In the genomic region with DNA sequence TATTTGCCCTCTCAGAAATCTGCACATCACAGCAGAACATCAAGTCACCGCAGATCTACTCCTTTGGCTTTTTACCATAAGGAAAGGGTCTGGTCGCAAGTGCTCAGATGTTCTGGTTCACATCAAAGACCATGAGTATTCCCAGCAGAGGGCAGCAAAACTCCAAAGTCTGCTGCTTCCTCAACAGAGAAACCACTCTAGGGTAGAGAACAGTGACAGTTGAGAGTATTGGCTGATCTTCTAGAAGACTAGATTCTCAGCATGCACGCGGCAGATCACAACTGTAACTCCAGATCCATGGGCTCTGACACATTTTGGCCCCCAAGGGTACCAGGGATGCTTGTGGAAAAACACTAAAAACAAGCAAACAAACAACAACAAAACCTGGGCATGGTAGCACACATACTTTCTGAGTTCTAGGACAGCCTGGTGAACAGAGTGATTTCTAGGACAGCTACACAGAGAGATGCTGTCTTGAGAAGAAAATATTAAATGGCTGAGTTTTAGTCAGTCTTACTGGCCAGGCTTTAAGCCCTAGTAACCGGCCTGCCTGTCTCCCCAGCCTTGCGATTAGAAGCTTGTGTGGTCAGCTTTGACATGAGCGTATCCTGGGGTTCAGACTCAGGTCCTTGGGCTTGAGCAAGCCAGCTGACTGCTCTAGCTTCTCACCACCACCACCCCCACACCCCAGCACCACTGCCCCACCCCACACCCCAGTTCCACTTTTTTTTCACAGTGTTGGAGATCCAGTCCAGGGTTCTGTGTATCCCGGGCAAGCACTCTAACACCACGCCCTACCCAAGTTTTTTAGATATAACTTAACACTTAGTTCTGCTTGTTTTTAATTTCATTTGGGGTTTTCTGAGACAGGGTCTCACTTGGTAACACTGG, we compare ENCODE assay signal across 8 mouse cellular contexts. TPM values are rescaled to one million over a fixed set of nuclear protein-coding genes. Genes with fewer than 3 reads are reported as not detected.
DNase-seq lines count a peak whose midpoint lies in the region; ATAC-seq and TF ChIP-seq lines count a peak whose summit lies in the region.

No protein-coding gene starts in this region.

- peak; percentile 36 for DNase-seq in 3134 (ENCODE audit: extremely low read depth, insufficient read length, low spot score)
- peak; percentile 62 to 68 for DNase-seq in adrenal gland, adult 18-20 months (ENCODE audit: low spot score in 2 of 2)
- DNase-seq in embryonic facial prominence, embryonic 10.5 days (ENCODE audit: low spot score), result peak; percentile 81
- DNase-seq in heart, embryonic 10.5 days (ENCODE audit: low spot score), result peak; percentile 85
- DNase-seq in kidney, postnatal 0 days (ENCODE audit: low spot score), result peak; percentile 95
- DNase-seq in liver, result peak; percentile 77
- DNase-seq in spleen, adult 2 months (ENCODE audit: low read depth in 1 of 2, low spot score in 2 of 2), result peak; percentile 72 to 82

- H3K4me2 ChIP-seq in kidney, postnatal 0 days (ENCODE audit: low read length), result no peak overlapping the region
- no peak overlapping the region for H3K4me2 ChIP-seq in midbrain, embryonic 16.5 days (ENCODE audit: low read length)

- H3K27me3 ChIP-seq in embryonic facial prominence, embryonic 10.5 days (replicated peaks; ENCODE audit: low read depth, poor library complexity, severe bottlenecking), result peaks cover 12% of the 10 kb centered on the region; the same call in 1 of the 2 replicates
- H3K27me3 ChIP-seq in heart, embryonic 10.5 days (ENCODE audit: insufficient read depth, poor library complexity, severe bottlenecking), result peaks cover 5% of the 10 kb centered on the region; the same call in 1 of the 2 replicates
- H3K27me3 ChIP-seq in kidney, postnatal 0 days (ENCODE audit: insufficient read depth, low read length), result no peaks in the 10 kb centered on the region
- H3K27me3 ChIP-seq in midbrain, embryonic 16.5 days (ENCODE audit: control insufficient read depth, insufficient read depth, low read depth, low read length), result 0 out of 2 replicates have a peak, but pooled peaks cover 2% of the 10 kb centered on the region
- no peaks in the 10 kb centered on the region for H3K27me3 ChIP-seq in spleen, adult 2 months (ENCODE audit: control insufficient read depth, insufficient read depth, low read length)

- 0 out of 2 replicates have a peak, but pooled peaks have one; percentile 38 for ATAC-seq in kidney, postnatal 0 days (replicated peaks; ENCODE audit: low FRiP score, low read depth)
- ATAC-seq in midbrain, embryonic 16.5 days, result peak; percentile 82

- H3K4me1 ChIP-seq in embryonic facial prominence, embryonic 10.5 days, result peaks cover 48% of the 10 kb centered on the region
- peaks cover 19% of the 10 kb centered on the region for H3K4me1 ChIP-seq in heart, embryonic 10.5 days
- peaks cover 7% of the 10 kb centered on the region; the same call in 1 of the 2 replicates for H3K4me1 ChIP-seq in kidney, postnatal 0 days (replicated peaks; ENCODE audit: insufficient read depth, low read length)
- peaks cover 8% of the 10 kb centered on the region for H3K4me1 ChIP-seq in midbrain, embryonic 16.5 days (ENCODE audit: control insufficient read depth, insufficient read depth, low read length)
- H3K4me1 ChIP-seq in spleen, adult 2 months (ENCODE audit: control insufficient read depth, insufficient read depth, insufficient read length), result peaks cover 12% of the 10 kb centered on the region; the same call in 1 of the 2 replicates

- peak; percentile 89 for TF ChIP-seq CTCF in kidney, postnatal 0 days (IDR thresholded peaks at IDR 0.05; ENCODE audit: low read depth)
- peak; percentile 69; the same call in 1 of the 2 replicates for TF ChIP-seq CTCF in spleen, adult 2 months (IDR thresholded peaks at IDR 0.05; ENCODE audit: extremely low read depth, insufficient read depth, insufficient read length, insufficient replicate concordance)

- H3K27ac ChIP-seq in embryonic facial prominence, embryonic 10.5 days (replicated peaks), result peak overlapping the region; percentile 10; the same call in 1 of the 2 replicates
- H3K27ac ChIP-seq in heart, embryonic 10.5 days, result no peak overlapping the region
- no peak overlapping the region for H3K27ac ChIP-seq in kidney, postnatal 0 days
- no peak overlapping the region for H3K27ac ChIP-seq in midbrain, embryonic 16.5 days (ENCODE audit: low read length)
- no peak overlapping the region for H3K27ac ChIP-seq in spleen, adult 2 months (ENCODE audit: insufficient read depth, low read length)

- TF ChIP-seq POLR2A in spleen, adult 2 months (IDR thresholded peaks at IDR 0.05; ENCODE audit: low read depth, low read length), result no peak

- WGBS in embryonic facial prominence, embryonic 10.5 days, result 63% methylated on average over 9 of the region's 9 CpGs
- 59% methylated on average over 9 of the region's 9 CpGs for WGBS in heart, embryonic 10.5 days
- 55% methylated on average over 9 of the region's 9 CpGs for WGBS in kidney, postnatal 0 days
- 58% methylated on average over 9 of the region's 9 CpGs for WGBS in midbrain, embryonic 16.5 days
- WGBS in spleen, adult 2 months, result 43% methylated on average over 9 of the region's 9 CpGs

- no peak overlapping the region for H3K4me3 ChIP-seq in embryonic facial prominence, embryonic 10.5 days
- H3K4me3 ChIP-seq in heart, embryonic 10.5 days, result no peak overlapping the region
- no peak overlapping the region for H3K4me3 ChIP-seq in kidney, postnatal 0 days (replicated peaks; ENCODE audit: low read depth, low read length)
- H3K4me3 ChIP-seq in midbrain, embryonic 16.5 days (ENCODE audit: low read depth, low read length), result no peak overlapping the region
- no peak overlapping the region for H3K4me3 ChIP-seq in spleen, adult 2 months (ENCODE audit: extremely low read depth, insufficient read depth, insufficient read length)

- H3K9ac ChIP-seq in kidney, postnatal 0 days (ENCODE audit: low read depth, low read length), result no peak overlapping the region
- H3K9ac ChIP-seq in midbrain, embryonic 16.5 days (ENCODE audit: low read depth, low read length), result no peak overlapping the region

- no peaks in the 10 kb centered on the region for H3K9me3 ChIP-seq in embryonic facial prominence, embryonic 10.5 days
- H3K9me3 ChIP-seq in heart, embryonic 10.5 days, result no peaks in the 10 kb centered on the region
- H3K9me3 ChIP-seq in kidney, postnatal 0 days (replicated peaks; ENCODE audit: low read length), result no peaks in the 10 kb centered on the region
- H3K9me3 ChIP-seq in midbrain, embryonic 16.5 days (replicated peaks; ENCODE audit: control insufficient read depth, low read length, poor library complexity, severe bottlenecking), result no peaks in the 10 kb centered on the region

- H3K36me3 ChIP-seq in embryonic facial prominence, embryonic 10.5 days (replicated peaks), result peaks cover under 1% of the 10 kb centered on the region; the same call in 1 of the 2 replicates
- 0 out of 2 replicates have a peak, but pooled peaks cover 2% of the 10 kb centered on the region for H3K36me3 ChIP-seq in heart, embryonic 10.5 days
- H3K36me3 ChIP-seq in kidney, postnatal 0 days (ENCODE audit: insufficient read depth, low read length), result no peaks in the 10 kb centered on the region
- H3K36me3 ChIP-seq in midbrain, embryonic 16.5 days (ENCODE audit: control insufficient read depth, insufficient read depth, low read length), result no peaks in the 10 kb centered on the region
- H3K36me3 ChIP-seq in spleen, adult 2 months (ENCODE audit: control insufficient read depth, insufficient read depth, low read length), result no peaks in the 10 kb centered on the region

RNA-seq across cellular contexts. Expression of a gene that starts 28.2 kb away (rescaled TPM):
- 100 to 1,000 TPM in 1 of 2 experiments, 10 to 100 TPM in 1; 93.0 to 193 TPM for total RNA-seq in adrenal gland, adult 18-20 months (2021)
- 119 and 122 TPM in 2 replicates for polyA plus RNA-seq in embryonic facial prominence, embryonic 10.5 days (2016; fragmentation: Nextera tagmentation; extraction: Ambion mirVana)
- 140 and 154 TPM in 2 replicates for polyA plus RNA-seq in heart, embryonic 10.5 days (2016; fragmentation: Nextera tagmentation; extraction: Ambion mirVana)
- 97.7 and 102 TPM in 2 replicates for polyA plus RNA-seq in kidney, postnatal 0 days (2015; fragmentation: Nextera tagmentation; extraction: Ambion mirVana)
- 86.9 and 94.8 TPM in 2 replicates for polyA plus RNA-seq in midbrain, embryonic 16.5 days (2015; fragmentation: Nextera tagmentation; extraction: Ambion mirVana)
- polyA plus RNA-seq in spleen, adult 2 months (2012; rRNA removed), result 15.8 and 17.1 TPM in 2 replicates

RNA-seq across cellular contexts. Expression of a gene that starts 40.7 kb away (rescaled TPM):
- 10 to 100 TPM; 24.8 to 32.6 TPM for total RNA-seq in adrenal gland, adult 18-20 months (2021)
- polyA plus RNA-seq in embryonic facial prominence, embryonic 10.5 days (2016; fragmentation: Nextera tagmentation; extraction: Ambion mirVana), result 27.0 and 28.2 TPM in 2 replicates
- 42.0 and 84.8 TPM in 2 replicates for polyA plus RNA-seq in heart, embryonic 10.5 days (2016; fragmentation: Nextera tagmentation; extraction: Ambion mirVana)
- polyA plus RNA-seq in kidney, postnatal 0 days (2015; fragmentation: Nextera tagmentation; extraction: Ambion mirVana), result 17.6 and 18.0 TPM in 2 replicates
- polyA plus RNA-seq in midbrain, embryonic 16.5 days (2015; fragmentation: Nextera tagmentation; extraction: Ambion mirVana), result 67.5 and 75.5 TPM in 2 replicates
- polyA plus RNA-seq in spleen, adult 2 months (2012; rRNA removed), result 9.9 and 12.0 TPM in 2 replicates

Comparison
In these comparisons a context has a peak if more than half of its experiments do, and no peak if none do; other contexts are left out.
1. DNase-seq: peak in every context shown above with its lines; median percentile 95 in kidney, postnatal 0 days; 85 in heart, embryonic 10.5 days; 81 in embryonic facial prominence, embryonic 10.5 days; 77 in liver; 77 in spleen, adult 2 months; 65 in adrenal gland, adult 18-20 months; 36 in 3134.